Mouse (Mus musculus) heart, embryonic 14.5 days (tissue): ENCODE data around the gene Cd52. TPM values are rescaled to one million over a fixed set of nuclear protein-coding genes. Genes with fewer than 3 reads are reported as not detected.

Experiments used
- ATAC-seq: fragments of 200-750 bp; cut with Nextera tagmentation; 2 replicates; pipeline ENCODE4 v1.8.0; 2017; ENCODE audit warnings: low read depth, moderate TSS enrichment; ENCODE audit not compliant: insufficient number of reproducible peaks, insufficient read depth, low FRiP score
- H3K27ac ChIP-seq, 2 experiments: fragments of 200-500 bp in 1 of 2; fragments of 300-500 bp in 1 of 2; sonication (generic) in 1 of 2; replicated peaks in 1 of 2; 2 replicates each; pipeline ENCODE4 v1.5.1; 2012 to 2014; ENCODE audit warnings: low read depth in 2 of 2, low read length in 2 of 2, control low read depth in 1 of 2, mild to moderate bottlenecking in 1 of 2, mixed read lengths in 1 of 2; ENCODE audit not compliant: control insufficient read depth in 1 of 2, insufficient read depth in 1 of 2
- H3K27me3 ChIP-seq: fragments of 300-500 bp; sonication (generic); 2 replicates; pipeline ENCODE4 v1.6.1; 2014; ENCODE audit warnings: mild to moderate bottlenecking, low read length, control low read depth; ENCODE audit not compliant: control insufficient read depth, insufficient read depth
- H3K36me3 ChIP-seq: fragments of 300-500 bp; sonication (generic); 2 replicates; pipeline ENCODE4 v1.6.1; 2014; ENCODE audit warnings: mild to moderate bottlenecking, control low read depth, low read length, mixed read lengths; ENCODE audit not compliant: control insufficient read depth, insufficient read depth
- H3K4me1 ChIP-seq, 2 experiments: fragments of 200-500 bp in 1 of 2; fragments of 300-500 bp in 1 of 2; sonication (generic) in 1 of 2; 2 replicates each; pipeline ENCODE4 v1.6.1; 2012 to 2014; ENCODE audit warnings: low read length in 2 of 2, control low read depth in 1 of 2, mixed read lengths in 1 of 2; ENCODE audit not compliant: control insufficient read depth in 2 of 2, insufficient read depth in 2 of 2
- H3K4me2 ChIP-seq: fragments of 300-500 bp; sonication (generic); 2 replicates; pipeline ENCODE4 v1.6.1; 2014; ENCODE audit warnings: mild to moderate bottlenecking, low read length
- H3K4me3 ChIP-seq, 2 experiments: fragments of 200-500 bp in 1 of 2; fragments of 300-500 bp in 1 of 2; sonication (generic) in 1 of 2; 2 replicates each; pipeline ENCODE4 v1.5.1; 2012 to 2014; ENCODE audit warnings: low read length in 2 of 2, mild to moderate bottlenecking in 2 of 2, control low read depth in 1 of 2, low read depth in 1 of 2, moderate library complexity in 1 of 2; ENCODE audit not compliant: control insufficient read depth in 1 of 2, insufficient read depth in 1 of 2
- H3K9ac ChIP-seq: fragments of 300-500 bp; sonication (generic); 2 replicates; pipeline ENCODE4 v1.6.1; 2014; ENCODE audit warnings: mild to moderate bottlenecking, low read length
- H3K9me3 ChIP-seq: fragments of 300-500 bp; sonication (generic); 2 replicates; pipeline ENCODE4 v1.6.1; 2016; ENCODE audit warnings: low read length, control low read depth; ENCODE audit not compliant: control insufficient read depth
- WGBS: fragments of 180-500 bp; shearing (Covaris S2); extraction: QIAGEN DNeasy Blood & Tissue Kit; methylation state at CpG from one replicate; pipeline ENCODE4 v1.1.7; 2014; 5-methylcytosine and 5-hydroxymethylcytosine counted together
- polyA plus RNA-seq: library from polyadenylated mRNA; unstranded; fragments of >200 nt; fragmentation: Nextera tagmentation; extraction: Ambion mirVana; gene quantifications from 2 replicates; pipeline ENCODE4 v1.2.1, GENCODE M21; 2014

Gene Cd52
- polyA plus RNA-seq, 1 experiment from 2014 or later: 10.7 TPM

- no peak for ATAC-seq
- H3K36me3 ChIP-seq: no peaks in the 10 kb centered on the region
- H3K9me3 ChIP-seq: 0 out of 2 replicates have a peak, but pooled peaks cover 3% of the 10 kb centered on the region
- no peak overlapping the region for H3K4me2 ChIP-seq
- no peak overlapping the region for H3K4me3 ChIP-seq
- WGBS: 25% methylated on average over 5 of the region's 5 CpGs
- no peak overlapping the region for H3K27ac ChIP-seq
- no peaks in the 10 kb centered on the region for H3K27me3 ChIP-seq
- no peak overlapping the region for H3K9ac ChIP-seq
- peaks cover 10 to 12% of the 10 kb centered on the region in 2 experiments; a peak in 3 of 4 replicates for H3K4me1 ChIP-seq
Observed at GRCm38 (mm10) chr4:134047648-134048047, 47.2 kb downstream of the Cd52 start.

GRCm38 (mm10) chr4:134043041-134043440 is 51.8 kb downstream of the Cd52 start:
- no peak overlapping the region for H3K9ac ChIP-seq
- no peak overlapping the region for H3K4me2 ChIP-seq
- H3K36me3 ChIP-seq: no peaks in the 10 kb centered on the region
- ATAC-seq: no peak
- H3K4me3 ChIP-seq: no peak overlapping the region
- 39% methylated on average over 2 of the region's 2 CpGs for WGBS
- no peaks in the 10 kb centered on the region for H3K9me3 ChIP-seq
- H3K27me3 ChIP-seq: no peaks in the 10 kb centered on the region
- H3K27ac ChIP-seq: no peak overlapping the region
- peaks cover under 1 to 6% of the 10 kb centered on the region in 2 experiments; a peak in 2 of 4 replicates for H3K4me1 ChIP-seq

- Histone ChIP-seq H3K27me3 (no peaks in the 10 kb centered on the region), H3K36me3 (no peaks in the 10 kb centered on the region), H3K4me3 (no peak overlapping the region), H3K9ac (no peak overlapping the region), H3K4me1 (no peaks in the 10 kb centered on the region), H3K9me3 (no peaks in the 10 kb centered on the region), H3K27ac (no peak overlapping the region), H3K4me2 (no peak overlapping the region)
- 43% methylated on average over 9 of the region's 9 CpGs for WGBS
- ATAC-seq: no peak
Observed at GRCm38 (mm10) chr4:134041317-134042123, 53.4 kb downstream of the Cd52 start.

GRCm38 (mm10) chr4:134035953-134036352 is 58.9 kb downstream of the Cd52 start:
- Histone ChIP-seq H3K4me3 (no peak overlapping the region), H3K9me3 (no peaks in the 10 kb centered on the region), H3K9ac (no peak overlapping the region), H3K4me2 (no peak overlapping the region), H3K4me1 (no peaks in the 10 kb centered on the region), H3K36me3 (no peaks in the 10 kb centered on the region), H3K27me3 (no peaks in the 10 kb centered on the region), H3K27ac (no peak overlapping the region)
- ATAC-seq: no peak
- 5% methylated on average over 16 of the region's 16 CpGs for WGBS

Other genes with a start within 250 kb of the Cd52 start
- gene Rps6ka1, start 207.3 kb downstream of the Cd52 start, polyA plus RNA-seq: 15.9 and 16.9 TPM in 2 replicates
- 1,614 and 1,711 TPM in 2 replicates for gene Hmgn2, start 126.4 kb downstream of the Cd52 start, polyA plus RNA-seq
- gene Dhdds, start 94.2 kb downstream of the Cd52 start, polyA plus RNA-seq: 37.4 and 38.3 TPM in 2 replicates
- gene Lin28a, start 76.2 kb downstream of the Cd52 start, polyA plus RNA-seq: 0.15 and 0.16 TPM in 2 replicates
- gene Zfp683, start 41.2 kb downstream of the Cd52 start, polyA plus RNA-seq: not detected in 2 replicates
- gene Crybg2, start 34.3 kb downstream of the Cd52 start, polyA plus RNA-seq: 0.12 TPM in 1 of 2 replicates, not detected in the other
- 1.1 and 2.9 TPM in 2 replicates for gene Ubxn11, start 7.5 kb upstream of the Cd52 start, polyA plus RNA-seq
- gene Sh3bgrl3, start 33.7 kb upstream of the Cd52 start, polyA plus RNA-seq: 196 and 209 TPM in 2 replicates
- 35.4 and 37.0 TPM in 2 replicates for gene Cep85, start 92.0 kb upstream of the Cd52 start, polyA plus RNA-seq
- not detected in 2 replicates for gene Gm7534, start 107.9 kb upstream of the Cd52 start, polyA plus RNA-seq
- not detected in 2 replicates for gene Catsper4, start 132.3 kb upstream of the Cd52 start, polyA plus RNA-seq
- 0.57 and 0.62 TPM in 2 replicates for gene Cnksr1, start 143.3 kb upstream of the Cd52 start, polyA plus RNA-seq
- 0.20 TPM in 1 of 2 replicates, not detected in the other for gene E130218I03Rik, start 148.6 kb upstream of the Cd52 start, polyA plus RNA-seq
- gene Zfp593, start 150.5 kb upstream of the Cd52 start, polyA plus RNA-seq: 8.6 and 9.1 TPM in 2 replicates
- gene Gm30191, start 151.9 kb upstream of the Cd52 start, polyA plus RNA-seq: not detected in 2 replicates
- 4.4 and 6.2 TPM in 2 replicates for gene Grrp1, start 159.0 kb upstream of the Cd52 start, polyA plus RNA-seq
- 13.5 and 15.3 TPM in 2 replicates for gene Pdik1l, start 192.8 kb upstream of the Cd52 start, polyA plus RNA-seq
- gene Trim63, start 220.0 kb upstream of the Cd52 start, polyA plus RNA-seq: 39.4 and 43.2 TPM in 2 replicates
- gene Slc30a2, start 248.1 kb upstream of the Cd52 start, polyA plus RNA-seq: 0.08 and 0.11 TPM in 2 replicates